In genomic region chr12:105683933-105684901, GRCm38 (mm10) we compare ENCODE assay signal across 7 mouse cellular contexts. TPM values are rescaled to one million over a fixed set of nuclear protein-coding genes. Genes with fewer than 3 reads are reported as not detected.
DNase-seq lines count a peak whose midpoint lies in the region; ATAC-seq lines count a peak whose summit lies in the region.

TSS of gene Gskip (plus strand) at chr12:105684829.

- peak within 1 kb of the TSS; percentile 92 for H3K27ac ChIP-seq in hindbrain, embryonic 15.5 days (replicated peaks)

- H3K9me3 ChIP-seq in hindbrain, embryonic 15.5 days: no peaks in the 10 kb centered on the region

- H3K4me2 ChIP-seq in hindbrain, embryonic 15.5 days: peak within 1 kb of the TSS; percentile 75

- H3K4me1 ChIP-seq in hindbrain, embryonic 15.5 days (replicated peaks): peaks cover 42% of the 10 kb centered on the region

- peak within 1 kb of the TSS; percentile 61 for H3K4me3 ChIP-seq in hindbrain, embryonic 15.5 days

- peaks cover under 1% of the 10 kb centered on the region; the same call in 1 of the 2 replicates for H3K36me3 ChIP-seq in hindbrain, embryonic 15.5 days

- H3K9ac ChIP-seq in hindbrain, embryonic 15.5 days: peak within 1 kb of the TSS; percentile 74

- no peaks in the 10 kb centered on the region for H3K27me3 ChIP-seq in hindbrain, embryonic 15.5 days

- WGBS in hindbrain, embryonic 15.5 days: 2% methylated on average over 41 of the region's 41 CpGs

- ATAC-seq in hindbrain, embryonic 15.5 days (ENCODE audit: low FRiP score, low read depth): peak; percentile 29
- ATAC-seq in megakaryocyte, adult 5-6 weeks (ENCODE audit: poor library complexity, severe bottlenecking): peak; percentile 50

- DNase-seq in adipocyte (ENCODE audit: low spot score): peak; percentile 60
- peak; percentile 59 for DNase-seq in cerebellum, postnatal 14 days
- DNase-seq in frontal cortex, postnatal 14 days (ENCODE audit: low spot score in 2 of 2): peak; percentile 21
- DNase-seq in left cerebral cortex, adult 8-10 months (ENCODE audit: low spot score in 2 of 2): peak in 1 of 2 experiments; percentile 16
- peak; percentile 28 for DNase-seq in right cerebral cortex, postnatal 4 days

RNA-seq across cellular contexts. Expression of gene Gskip, which starts in this region (rescaled TPM):
- 28.5 and 32.1 TPM in 2 replicates for polyA plus RNA-seq in hindbrain, embryonic 15.5 days (2015; fragmentation: Nextera tagmentation; extraction: Ambion mirVana)
- total RNA-seq in left cerebral cortex, adult 8-10 months (2022): 10 to 100 TPM; 23.6 to 26.4 (median 25.4) TPM
- 20.7 and 26.4 TPM in 2 replicates for total RNA-seq in megakaryocyte, adult 5-6 weeks (2015)
- 14.1 and 14.6 TPM in 2 replicates for total RNA-seq in megakaryocyte, adult 5-6 weeks (2017)
